Mouse (Mus musculus) cerebellum, adult 2 months (tissue): ENCODE data around the gene Adamts18. TPM values are rescaled to one million over a fixed set of nuclear protein-coding genes. Genes with fewer than 3 reads are reported as not detected.

Source experiments
- DNase-seq, 2 experiments: peaks; one replicate each; pipeline ENCODE4 v3.0.0; 2021
- H3K27ac ChIP-seq: fragments of 200-500 bp; 2 replicates; pipeline ENCODE4 v1.5.1; 2012; ENCODE audit warnings: low read length, control low read depth, inconsistent platforms; ENCODE audit not compliant: insufficient read depth
- H3K27me3 ChIP-seq: fragments of 200-500 bp; 2 replicates; pipeline ENCODE4 v1.6.1; 2012; ENCODE audit warnings: inconsistent platforms, mild to moderate bottlenecking, low read length, moderate library complexity; ENCODE audit not compliant: control insufficient read depth, insufficient read depth
- H3K4me1 ChIP-seq: fragments of 200-500 bp; 2 replicates; pipeline ENCODE4 v1.6.1; 2011; ENCODE audit warnings: low read length; ENCODE audit not compliant: control insufficient read depth, insufficient read depth
- H3K4me3 ChIP-seq: fragments of 200-500 bp; replicated peaks from 2 replicates; pipeline ENCODE3; 2011; ENCODE audit warnings: mild to moderate bottlenecking, low read depth, low read length, control low read depth; ENCODE audit not compliant: insufficient read depth
- CTCF ChIP-seq: fragments of 200-500 bp; IDR thresholded peaks from 2 replicates; pipeline ENCODE4 v1.5.1; 2011; ENCODE audit warnings: low read depth, mild to moderate bottlenecking, control low read depth, low read length, moderate library complexity, borderline replicate concordance; ENCODE audit not compliant: insufficient read depth
- POLR2A ChIP-seq: fragments of 200-500 bp; IDR thresholded peaks from 2 replicates; pipeline ENCODE4 v1.6.1; 2011; ENCODE audit warnings: low read length, control low read depth, borderline replicate concordance; ENCODE audit not compliant: insufficient read depth
- whole genome bisulfite sequencing: fragments of 180-500 bp; shearing (Covaris S2); methylation state at CpG from one replicate; pipeline ENCODE4 v1.1.7; 2018; 5-methylcytosine and 5-hydroxymethylcytosine counted together
- polyA plus RNA-seq: library from polyadenylated mRNA; depleted of rRNA; stranded (reverse); fragments of >200 nt; gene quantifications from 2 replicates; pipeline ENCODE4 v1.2.3, GENCODE M21; 2012

Adamts18 gene
- polyA plus RNA-seq, 1 experiment = 9.6 TPM

DNA sequence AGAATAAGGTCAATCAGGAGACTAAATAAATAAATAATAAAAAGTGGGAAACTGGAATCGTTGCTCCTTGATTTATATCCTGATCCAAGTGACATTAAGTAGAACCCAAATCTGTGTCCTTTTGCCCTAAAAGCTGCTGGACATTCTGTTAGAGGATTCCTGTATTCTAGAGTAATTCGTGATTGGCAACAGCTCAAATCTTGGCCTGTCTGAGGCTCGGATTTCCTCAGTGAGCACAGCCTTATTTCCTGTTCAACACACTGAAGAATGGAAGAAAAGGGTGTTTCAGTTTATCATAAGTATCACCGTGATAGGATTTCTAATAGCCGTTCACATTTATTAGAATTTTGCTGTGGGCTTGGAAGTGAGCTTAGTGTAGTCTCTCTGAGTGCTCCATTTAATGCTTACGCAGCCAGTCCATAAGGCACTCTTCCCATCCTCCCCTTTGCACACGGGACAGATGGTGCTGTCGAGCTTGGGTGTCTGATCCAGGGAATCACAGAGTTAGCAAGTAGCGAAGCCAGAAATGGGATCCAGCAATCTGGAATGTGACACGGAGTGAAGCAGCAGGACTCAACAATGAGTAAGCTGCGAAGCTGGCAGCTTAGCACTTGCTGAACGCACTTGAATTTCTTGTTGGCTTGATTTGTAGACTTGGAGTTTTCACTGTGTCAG, 25.0 kb upstream of the Adamts18 start:
- Histone ChIP-seq H3K27me3 (no peaks in the 10 kb centered on the region), H3K4me1 (peaks cover 7% of the 10 kb centered on the region; the same call in 1 of the 2 replicates), H3K27ac (no peak overlapping the region), H3K4me3 (no peak overlapping the region)
- 5% methylated on average over 12 of the region's 12 CpGs for WGBS
- DNase-seq = peak; percentile 87 to 98
- TF ChIP-seq POLR2A = peak; percentile 11; the same call in 1 of the 2 replicates
- TF ChIP-seq CTCF = no peak

DNA sequence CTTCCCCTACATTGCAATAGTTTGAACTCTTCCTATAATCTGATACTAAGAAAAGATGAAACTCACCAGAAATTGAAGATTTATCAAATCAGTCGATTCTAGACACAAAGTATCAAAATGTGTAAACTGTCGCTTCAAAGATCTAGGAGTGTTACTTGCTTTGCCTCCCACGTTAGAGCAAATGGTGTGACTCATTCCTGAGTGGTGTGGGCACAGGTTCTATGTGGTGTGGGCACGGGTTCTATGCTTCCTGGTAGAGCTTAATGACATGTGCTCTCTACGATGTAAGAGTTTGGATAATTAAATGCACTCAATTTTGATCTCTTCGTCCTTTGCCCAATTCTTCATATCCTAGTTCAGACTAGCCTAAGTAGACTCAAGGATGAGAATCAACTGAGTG, 23.9 kb upstream of the Adamts18 start:
- no peak for DNase-seq
- peaks cover 7% of the 10 kb centered on the region; the same call in 1 of the 2 replicates for H3K4me1 ChIP-seq
- H3K27me3 ChIP-seq = no peaks in the 10 kb centered on the region
- no peak overlapping the region for H3K27ac ChIP-seq
- H3K4me3 ChIP-seq = no peak overlapping the region
- TF ChIP-seq CTCF (no peak), POLR2A (no peak)
- WGBS = 88% methylated on average over 6 of the region's 6 CpGs

DNA sequence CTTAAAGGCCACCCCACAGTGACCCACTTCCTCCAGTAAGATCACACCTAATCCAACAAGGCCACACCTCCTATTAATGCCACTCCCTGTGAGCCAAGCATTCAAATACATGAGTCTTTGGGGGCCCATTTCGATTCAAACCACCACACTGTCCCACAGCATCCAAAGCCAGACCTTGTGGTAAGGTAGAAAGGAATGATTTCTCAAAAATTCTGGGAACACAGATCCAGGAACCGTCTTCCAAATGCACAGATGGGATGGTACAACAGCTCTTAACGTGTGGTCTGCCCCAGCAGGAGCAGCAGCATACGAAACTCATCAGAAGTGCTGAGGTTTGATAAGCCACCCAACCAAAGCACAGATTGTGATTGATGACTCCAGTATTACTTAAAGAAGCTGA, 18.0 kb upstream of the Adamts18 start:
- TF ChIP-seq CTCF = no peak
- no peak for TF ChIP-seq POLR2A
- peaks cover 23% of the 10 kb centered on the region for H3K4me1 ChIP-seq
- H3K27ac ChIP-seq = 0 out of 2 replicates have a peak overlapping the region, but pooled peaks have one; percentile 26
- WGBS = 35% methylated on average over 4 of the region's 4 CpGs
- DNase-seq = peak; percentile 48 to 69
- H3K4me3 ChIP-seq = no peak overlapping the region
- H3K27me3 ChIP-seq = no peaks in the 10 kb centered on the region

DNA sequence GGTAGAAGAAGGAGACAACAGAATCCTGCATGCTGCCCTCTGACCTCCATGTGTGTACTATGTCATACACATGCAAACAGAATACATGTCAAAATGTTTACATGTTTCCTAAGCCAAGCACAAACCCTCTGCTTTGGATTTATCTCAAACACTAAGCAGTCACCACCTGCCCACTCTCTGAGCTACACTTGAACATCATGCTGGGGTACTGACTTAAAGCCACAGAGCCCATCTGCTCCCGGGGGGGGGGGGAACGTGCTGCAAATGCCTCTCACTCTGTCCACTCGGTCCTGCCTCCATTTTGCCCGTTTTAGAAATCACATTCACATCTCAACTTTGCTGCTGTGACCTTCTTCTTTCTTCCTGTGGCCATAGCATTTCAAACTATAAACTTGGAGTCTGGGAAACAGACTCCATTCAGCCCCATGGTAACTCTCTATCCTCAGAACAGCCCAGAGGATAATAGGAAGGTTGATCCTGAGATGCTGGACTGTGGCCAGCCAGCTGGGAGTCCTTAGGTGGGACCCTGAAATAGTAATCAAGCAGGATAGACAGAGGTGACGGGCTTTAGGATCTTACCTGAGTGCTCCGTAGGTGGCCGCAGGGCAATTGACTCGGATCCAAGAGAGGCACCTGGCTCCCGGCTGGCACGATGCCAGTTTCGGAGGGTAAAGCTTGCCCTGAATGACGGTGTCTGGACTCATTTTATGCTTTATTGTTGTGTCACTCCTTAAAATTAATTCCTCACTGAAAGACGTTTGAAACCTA, 17.0 kb upstream of the Adamts18 start:
- 16% methylated on average over 13 of the region's 13 CpGs for WGBS
- no peaks in the 10 kb centered on the region for H3K27me3 ChIP-seq
- peak; percentile 86 to 89 for DNase-seq

DNA sequence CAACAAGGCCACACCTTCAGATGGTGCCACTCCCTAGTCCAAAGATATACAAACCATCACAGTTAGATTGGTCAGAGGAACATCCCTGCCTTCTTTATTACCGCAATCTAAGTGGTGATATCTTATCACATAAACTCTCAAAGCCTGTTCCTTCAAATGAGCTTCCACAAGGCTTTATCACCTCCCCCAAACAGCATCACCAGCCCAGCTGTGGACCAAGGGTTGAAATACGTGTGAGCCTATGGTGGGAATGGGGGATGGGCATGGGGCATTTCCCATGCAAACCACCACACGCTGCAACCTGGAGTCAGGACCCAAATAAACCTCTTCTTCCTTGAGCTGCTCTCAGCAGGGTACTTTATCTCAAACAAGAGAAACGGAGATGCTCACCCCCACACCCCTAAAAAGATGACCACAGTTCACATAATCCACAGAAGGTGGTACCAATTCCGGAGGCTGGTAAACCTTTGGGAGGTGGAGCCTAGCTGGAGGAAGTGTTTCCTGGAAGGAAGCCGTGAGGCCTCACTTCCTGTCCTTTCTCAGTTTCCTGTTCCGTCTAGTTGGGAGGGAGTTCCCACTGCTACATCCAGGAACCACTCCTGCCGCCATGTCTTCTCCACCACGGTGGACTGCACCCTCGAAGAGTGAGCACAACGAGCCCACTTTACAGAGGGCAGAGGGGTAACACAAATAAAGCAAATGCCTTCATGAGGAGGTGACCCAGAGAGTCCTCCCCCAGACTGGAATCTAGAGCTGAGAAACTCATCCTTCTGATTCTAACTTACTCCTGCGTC, 11.5 kb upstream of the Adamts18 start:
- Histone ChIP-seq H3K4me3 (no peak overlapping the region), H3K27ac (no peak overlapping the region), H3K4me1 (peaks cover 6% of the 10 kb centered on the region; the same call in 1 of the 2 replicates), H3K27me3 (no peaks in the 10 kb centered on the region)
- TF ChIP-seq POLR2A (no peak), CTCF (no peak)
- no peak for DNase-seq
- 95% methylated on average over 12 of the region's 12 CpGs for WGBS

More for the DNA sequence above, 17.0 kb upstream of the Adamts18 start:
- Histone ChIP-seq H3K27ac (peak overlapping the region; percentile 79), H3K4me3 (no peak overlapping the region), H3K4me1 (peaks cover 23% of the 10 kb centered on the region)
- TF ChIP-seq POLR2A = no peak
- no peak for TF ChIP-seq CTCF

DNA sequence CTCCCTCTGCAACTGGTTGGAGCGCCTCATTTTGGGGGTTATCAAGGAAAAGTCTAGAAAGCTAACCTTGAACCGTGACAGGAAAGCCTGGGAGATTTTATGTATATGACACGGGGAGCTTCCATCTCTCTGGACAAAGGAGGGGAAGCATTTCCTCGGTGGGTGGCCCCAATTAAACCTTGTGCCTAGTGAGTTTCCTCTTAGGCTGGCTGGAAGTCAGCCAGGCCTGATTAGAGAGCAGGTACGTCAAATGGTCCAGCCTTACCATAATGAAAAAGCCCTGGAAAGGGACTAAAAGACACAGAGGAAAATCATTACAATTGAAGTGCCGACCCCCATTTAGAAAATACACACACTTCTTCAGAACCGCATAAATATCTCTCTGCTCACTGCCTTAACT, 10.3 kb upstream of the Adamts18 start:
- TF ChIP-seq CTCF (no peak), POLR2A (no peak)
- H3K4me1 ChIP-seq = peaks cover 3% of the 10 kb centered on the region
- WGBS = 71% methylated on average over 7 of the region's 7 CpGs

DNA sequence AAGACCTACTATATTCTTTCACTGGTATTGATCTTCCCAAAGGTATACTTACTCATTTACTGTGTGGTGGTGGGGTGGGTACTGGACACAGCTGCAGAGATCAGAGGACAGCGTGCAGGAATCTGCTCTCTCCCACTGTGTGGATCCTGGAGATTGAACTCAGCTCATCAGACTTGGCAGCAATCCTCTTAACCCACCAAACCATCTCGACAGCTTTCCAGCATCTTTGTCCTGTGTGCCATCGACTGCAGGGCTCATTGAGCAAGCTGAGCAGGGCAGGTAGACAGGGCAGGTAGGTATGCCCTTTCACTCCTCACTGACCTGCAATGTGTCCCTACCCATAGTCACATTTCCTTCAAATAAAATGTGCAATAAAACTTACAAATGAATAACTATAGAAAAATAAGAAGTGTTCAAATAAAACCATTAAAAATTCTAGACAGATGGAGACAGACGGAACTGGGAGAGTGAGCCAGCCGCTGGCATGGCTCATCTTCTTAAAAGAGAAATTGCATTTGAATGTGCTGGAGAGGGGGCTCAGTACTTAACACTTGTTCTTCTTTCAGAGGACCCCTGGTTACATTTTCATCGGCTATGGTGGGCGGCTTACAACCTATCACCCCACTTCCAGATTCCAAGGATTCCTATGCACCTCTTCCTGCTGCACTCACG, 6.2 kb upstream of the Adamts18 start:
- no peak for TF ChIP-seq POLR2A
- TF ChIP-seq CTCF = no peak
- 65% methylated on average over 8 of the region's 8 CpGs for WGBS
- Histone ChIP-seq H3K27me3 (no peaks in the 10 kb centered on the region), H3K4me3 (no peak overlapping the region), H3K27ac (no peak overlapping the region), H3K4me1 (peaks cover 3% of the 10 kb centered on the region)
- DNase-seq = no peak

More for the DNA sequence above, 10.3 kb upstream of the Adamts18 start:
- Histone ChIP-seq H3K27ac (no peak overlapping the region), H3K27me3 (no peaks in the 10 kb centered on the region), H3K4me3 (no peak overlapping the region)
- no peak for DNase-seq
